Mouse (Mus musculus): ENCODE measurements around the gene Tff1. TPM values are rescaled to one million over a fixed set of nuclear protein-coding genes. Genes with fewer than 3 reads are reported as not detected.

Gene Tff1
- polyA plus RNA-seq, 1 experiment from 2014 or later = not detected

- Histone ChIP-seq H3K27me3 (no peaks in the 10 kb centered on the region), H3K9me3 (replicated peaks) (no peaks in the 10 kb centered on the region), H3K4me2 (replicated peaks) (no peak overlapping the region), H3K4me1 (peaks cover 12% of the 10 kb centered on the region), H3K36me3 (no peaks in the 10 kb centered on the region), H3K4me3 (no peak overlapping the region), H3K9ac (no peak overlapping the region), H3K27ac (no peak overlapping the region)
- 0 out of 2 replicates have a peak, but pooled peaks have one; percentile 46 for ATAC-seq (ENCODE audit: low FRiP score)
- 37% methylated on average over 9 of the region's 9 CpGs for WGBS
Observed at GRCm38 (mm10) chr17:31125548-31126266, 39.4 kb downstream of the Tff1 start.

- H3K9me3 ChIP-seq (replicated peaks) = no peaks in the 10 kb centered on the region
- H3K9ac ChIP-seq = no peak overlapping the region
- 20% methylated on average over 8 of the region's 8 CpGs for WGBS
- peaks cover 8% of the 10 kb centered on the region for H3K4me1 ChIP-seq
- no peaks in the 10 kb centered on the region for H3K36me3 ChIP-seq
- H3K27me3 ChIP-seq = no peaks in the 10 kb centered on the region
- no peak overlapping the region for H3K4me2 ChIP-seq (replicated peaks)
- no peak for ATAC-seq (ENCODE audit: low FRiP score)
- no peak overlapping the region for H3K4me3 ChIP-seq
- H3K27ac ChIP-seq = no peak overlapping the region
Observed at GRCm38 (mm10) chr17:31121975-31122374, 43.1 kb downstream of the Tff1 start.

- H3K27me3 ChIP-seq = no peaks in the 10 kb centered on the region
- no peaks in the 10 kb centered on the region for H3K9me3 ChIP-seq (replicated peaks)
- 0 out of 2 replicates have a peak, but pooled peaks cover 5% of the 10 kb centered on the region for H3K36me3 ChIP-seq
- 2% methylated on average over 7 of the region's 7 CpGs for WGBS
- peak; percentile 58; the same call in 1 of the 2 replicates for ATAC-seq (ENCODE audit: low FRiP score)
- no peak overlapping the region for H3K27ac ChIP-seq
- no peak overlapping the region for H3K9ac ChIP-seq
- no peaks in the 10 kb centered on the region for H3K4me1 ChIP-seq
- H3K4me2 ChIP-seq (replicated peaks) = no peak overlapping the region
- H3K4me3 ChIP-seq = no peak overlapping the region
Observed at GRCm38 (mm10) chr17:31119429-31119828, 45.6 kb downstream of the Tff1 start.

GRCm38 (mm10) chr17:31117946-31118345 is 47.1 kb downstream of the Tff1 start:
- H3K4me3 ChIP-seq = no peak overlapping the region
- no peak overlapping the region for H3K9ac ChIP-seq
- H3K9me3 ChIP-seq (replicated peaks) = no peaks in the 10 kb centered on the region
- H3K4me2 ChIP-seq (replicated peaks) = no peak overlapping the region
- no peak overlapping the region for H3K27ac ChIP-seq
- no peaks in the 10 kb centered on the region for H3K27me3 ChIP-seq
- 86% methylated on average over 5 of the region's 5 CpGs for WGBS
- peaks cover 12% of the 10 kb centered on the region for H3K4me1 ChIP-seq
- no peak for ATAC-seq (ENCODE audit: low FRiP score)
- H3K36me3 ChIP-seq = 0 out of 2 replicates have a peak, but pooled peaks cover 5% of the 10 kb centered on the region

- Histone ChIP-seq H3K4me1 (peaks cover 19% of the 10 kb centered on the region), H3K9me3 (replicated peaks) (no peaks in the 10 kb centered on the region), H3K27ac (no peak overlapping the region), H3K4me3 (no peak overlapping the region), H3K9ac (no peak overlapping the region), H3K27me3 (no peaks in the 10 kb centered on the region), H3K36me3 (peaks cover 18% of the 10 kb centered on the region), H3K4me2 (replicated peaks) (no peak overlapping the region)
- 68% methylated on average over 6 of the region's 6 CpGs for WGBS
- no peak for ATAC-seq (ENCODE audit: low FRiP score)
Observed at GRCm38 (mm10) chr17:31116063-31116462, 49.0 kb downstream of the Tff1 start.

GRCm38 (mm10) chr17:31113191-31113856 is 51.8 kb downstream of the Tff1 start:
- H3K9me3 ChIP-seq (replicated peaks) = no peaks in the 10 kb centered on the region
- peaks cover 27% of the 10 kb centered on the region for H3K36me3 ChIP-seq
- no peak overlapping the region for H3K4me2 ChIP-seq (replicated peaks)
- no peak overlapping the region for H3K9ac ChIP-seq
- H3K27me3 ChIP-seq = no peaks in the 10 kb centered on the region
- H3K27ac ChIP-seq = peak overlapping the region; percentile 49
- ATAC-seq (ENCODE audit: low FRiP score) = no peak
- peaks cover 19% of the 10 kb centered on the region for H3K4me1 ChIP-seq
- WGBS = 37% methylated on average over 9 of the region's 9 CpGs
- H3K4me3 ChIP-seq = no peak overlapping the region

Other genes with a start within 250 kb of the Tff1 start
- gene Umodl1, start 210.6 kb downstream of the Tff1 start, polyA plus RNA-seq (2016; fragmentation: Nextera tagmentation; extraction: Ambion mirVana) = 0.52 TPM in 1 of 2 replicates, not detected in the other
- gene Abcg1, start 107.6 kb downstream of the Tff1 start, polyA plus RNA-seq (2016; fragmentation: Nextera tagmentation; extraction: Ambion mirVana) = 15.3 and 17.5 TPM in 2 replicates
- gene Tff3, start 35.6 kb downstream of the Tff1 start, polyA plus RNA-seq (2016; fragmentation: Nextera tagmentation; extraction: Ambion mirVana) = 0.53 TPM in 1 of 2 replicates, not detected in the other
- not detected in 2 replicates for gene Tff2, start 21.0 kb downstream of the Tff1 start, polyA plus RNA-seq (2016; fragmentation: Nextera tagmentation; extraction: Ambion mirVana)
- 0.12 TPM in 1 of 2 replicates, not detected in the other for gene Tmprss3, start 33.7 kb upstream of the Tff1 start, polyA plus RNA-seq (2016; fragmentation: Nextera tagmentation; extraction: Ambion mirVana)
- 0.65 TPM in 1 of 2 replicates, not detected in the other for gene Ubash3a, start 42.6 kb upstream of the Tff1 start, polyA plus RNA-seq (2016; fragmentation: Nextera tagmentation; extraction: Ambion mirVana)
- gene Rsph1, start 112.1 kb upstream of the Tff1 start, polyA plus RNA-seq (2016; fragmentation: Nextera tagmentation; extraction: Ambion mirVana) = 6.9 and 8.2 TPM in 2 replicates
- gene Slc37a1, start 121.5 kb upstream of the Tff1 start, polyA plus RNA-seq (2016; fragmentation: Nextera tagmentation; extraction: Ambion mirVana) = 15.5 and 15.8 TPM in 2 replicates
- 30.4 and 33.3 TPM in 2 replicates for gene Pde9a, start 220.9 kb upstream of the Tff1 start, polyA plus RNA-seq (2016; fragmentation: Nextera tagmentation; extraction: Ambion mirVana)

Data from hindbrain, embryonic 12.5 days (tissue).